Comparison of ENCODE assay signal across 28 mouse cellular contexts in the genomic region with DNA sequence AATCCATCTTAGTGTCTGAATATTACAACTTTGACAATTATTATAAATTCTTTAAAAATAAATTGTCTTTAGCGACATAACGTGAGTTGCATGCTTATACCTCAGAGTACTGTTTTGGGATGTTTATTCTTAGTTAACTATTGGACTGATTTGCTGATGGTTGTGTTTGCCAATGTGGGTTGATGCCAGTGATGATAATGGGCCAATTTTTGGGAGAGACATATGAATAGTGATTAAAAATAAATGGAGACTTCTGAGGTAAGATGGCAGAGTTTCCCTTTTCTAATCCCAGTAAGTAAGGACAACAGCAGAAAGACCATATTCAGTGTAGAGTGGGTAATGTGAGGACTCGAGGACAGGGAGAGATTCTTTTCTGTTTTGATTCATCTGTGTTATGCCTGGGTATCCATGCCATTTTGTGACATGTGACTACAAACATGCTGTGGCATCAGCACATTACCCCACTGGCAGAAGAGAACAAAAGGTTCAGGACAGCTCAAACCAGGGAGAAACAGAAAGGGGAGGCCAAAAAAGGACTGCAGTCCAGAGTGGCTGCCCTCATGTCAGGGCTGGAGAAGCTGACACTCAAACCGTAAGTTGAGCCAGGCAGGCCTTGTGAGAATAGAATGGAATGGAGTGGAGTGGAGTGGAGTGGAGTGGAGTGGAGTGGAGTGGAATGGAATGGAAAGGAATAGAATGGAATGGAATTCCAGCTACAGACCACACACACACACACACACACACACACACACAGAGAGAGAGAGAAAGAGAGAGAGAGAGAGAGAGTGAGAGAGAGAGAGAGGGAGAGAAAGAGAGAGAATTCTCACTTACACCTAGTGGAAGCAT. TPM values are rescaled to one million over a fixed set of nuclear protein-coding genes. Genes with fewer than 3 reads are reported as not detected.
A peak's percentile ranks its signal among the peaks of the same experiment; 100 is the strongest.
DNase-seq lines count a peak whose midpoint lies in the region; ATAC-seq and TF ChIP-seq lines count a peak whose summit lies in the region.
"Had no signal": no experiment of that assay in that cellular context is flagged by ENCODE, and none has a peak within 500 bp of the region (broad histone marks: within the 10 kb centered on the region; RNA-seq: fewer than 3 reads in every experiment).

No protein-coding gene starts in this region.

- ATAC-seq in lung, postnatal 0 days = peak; percentile 86
- ATAC-seq: CD4-positive, CD25-positive, alpha-beta regulatory T cell, adult 4 months; forebrain, embryonic 14.5 days; intestine, postnatal 0 days had no signal

- peak; percentile 69 for TF ChIP-seq EP300 in lung, postnatal 0 days (IDR thresholded peaks at IDR 0.05)

- H3K9me3 ChIP-seq in lung, postnatal 0 days (ENCODE audit: low read length) = no peaks in the 10 kb centered on the region
- H3K9me3 ChIP-seq: hindbrain, embryonic 12.5 days; hindbrain, embryonic 15.5 days had no signal

- peak; percentile 48 to 50 for DNase-seq in cerebellum, postnatal 10 days
- no peak for DNase-seq in cerebellum, adult 11-12 months
- peak; percentile 60 for DNase-seq in heart, adult 11 months
- DNase-seq in heart, adult 18-20 months = no peak
- DNase-seq in lung, postnatal 0 days (ENCODE audit: low spot score) = peak; percentile 29
- DNase-seq in lung, adult 2 months = no peak
- DNase-seq: adrenal gland, adult 2 months; adrenal gland, postnatal 14 days; cerebellum, adult 18-20 months; gastrocnemius, postnatal 25 days had no signal

- H3K27ac ChIP-seq in lung, postnatal 0 days (ENCODE audit: low read length) = no peak overlapping the region
- H3K27ac ChIP-seq: hindbrain, embryonic 12.5 days; hindbrain, embryonic 15.5 days had no signal

- no peak for TF ChIP-seq CTCF in lung, postnatal 0 days (IDR thresholded peaks at IDR 0.05)
- no peak for TF ChIP-seq CTCF in lung, adult 2 months (IDR thresholded peaks at IDR 0.05; ENCODE audit: insufficient read depth, low read length)

- H3K9ac ChIP-seq in lung, postnatal 0 days (replicated peaks; ENCODE audit: low read depth) = no peak overlapping the region
- H3K9ac ChIP-seq: hindbrain, embryonic 12.5 days; hindbrain, embryonic 15.5 days had no signal

- no peaks in the 10 kb centered on the region for H3K4me1 ChIP-seq in lung, postnatal 0 days (ENCODE audit: insufficient read depth, low read depth, low read length)
- no peaks in the 10 kb centered on the region for H3K4me1 ChIP-seq in lung, adult 2 months (ENCODE audit: control insufficient read depth, insufficient read depth, low read length)
- H3K4me1 ChIP-seq: hindbrain, embryonic 12.5 days; hindbrain, embryonic 15.5 days had no signal

- no peaks in the 10 kb centered on the region for H3K36me3 ChIP-seq in lung, postnatal 0 days (ENCODE audit: insufficient read depth, low read length)
- H3K36me3 ChIP-seq: hindbrain, embryonic 12.5 days; hindbrain, embryonic 15.5 days had no signal

- no peak overlapping the region for H3K4me2 ChIP-seq in lung, postnatal 0 days (replicated peaks; ENCODE audit: low read depth, low read length)
- H3K4me2 ChIP-seq: heart, embryonic 11.5 days; hindbrain, embryonic 12.5 days; hindbrain, embryonic 15.5 days had no signal

- H3K4me3 ChIP-seq in lung, postnatal 0 days (ENCODE audit: low read depth, low read length) = no peak overlapping the region
- no peak overlapping the region for H3K4me3 ChIP-seq in lung, adult 2 months (replicated peaks; ENCODE audit: extremely low read depth, low read depth, low read length)
- H3K4me3 ChIP-seq: hindbrain, embryonic 12.5 days; hindbrain, embryonic 15.5 days had no signal

- WGBS in lung, postnatal 0 days = 69% methylated on average over 4 of the region's 4 CpGs
- WGBS in lung, adult 2 months = 73% methylated on average over 4 of the region's 4 CpGs

- TF ChIP-seq POLR2A in lung, adult 2 months (IDR thresholded peaks at IDR 0.05; ENCODE audit: borderline replicate concordance, extremely low read depth, low read depth, low read length) = no peak

- H3K27me3 ChIP-seq in lung, postnatal 0 days (replicated peaks; ENCODE audit: insufficient read depth, low read length) = no peaks in the 10 kb centered on the region
- H3K27me3 ChIP-seq: hindbrain, embryonic 12.5 days; hindbrain, embryonic 15.5 days had no signal

RNA-seq across cellular contexts. Expression of gene 1700020N01Rik, which starts 4.7 kb away (rescaled TPM):
- total RNA-seq in heart, adult 18-20 months (2021) = not detected
- polyA plus RNA-seq in lung, postnatal 0 days (2015; fragmentation: Nextera tagmentation; extraction: Ambion mirVana) = 0.11 and 0.21 TPM in 2 replicates
- polyA plus RNA-seq in lung, adult 2 months (2012; rRNA removed) = not detected in 2 replicates
- total RNA-seq: adrenal gland, adult 2 months; adrenal gland, postnatal 14 days; gastrocnemius, adult 8-10 months; gastrocnemius, postnatal 25 days; heart, adult 8-10 months; heart, postnatal 25 days; hematopoietic stem cell, adult 5-6 weeks; MEL had no signal
- polyA plus RNA-seq: adrenal gland, adult 2 months; C2C12; CD4-positive, CD25-positive, alpha-beta regulatory T cell, adult 4 months; embryonic facial prominence, embryonic 11.5 days; embryonic facial prominence, embryonic 14.5 days; forebrain, embryonic 11.5 days; forebrain, embryonic 14.5 days; gonadal fat pad, adult 2 months; heart, postnatal 0 days; hindbrain, embryonic 12.5 days; hindbrain, embryonic 15.5 days; intestine, embryonic 14.5 days had no signal

Comparison
In these comparisons a context has a peak if more than half of its experiments do, and no peak if none do; other contexts are left out.
1. DNase-seq: peak in cerebellum, postnatal 10 days (2 of 2), heart, adult 11 months (single experiment) and lung, postnatal 0 days (single experiment); none in cerebellum, adult 11-12 months (single experiment), heart, adult 18-20 months (0 of 2) and lung, adult 2 months (single experiment).